Mouse (Mus musculus) small intestine, adult 2 months (tissue): Measurements from ENCODE around the gene Sigirr.

Experiments used
- CTCF ChIP-seq: fragments of 200-500 bp; IDR thresholded peaks from 2 replicates; pipeline ENCODE4 v1.5.1; 2012; ENCODE audit warnings: low read depth, mild to moderate bottlenecking, control low read depth, inconsistent platforms, low read length, moderate library complexity, mixed read lengths; ENCODE audit not compliant: insufficient replicate concordance, insufficient read length; ENCODE audit errors: extremely low read depth
- POLR2A ChIP-seq: fragments of 200-500 bp; IDR thresholded peaks from 2 replicates; pipeline ENCODE4 v1.6.1; 2012; ENCODE audit warnings: low read depth, mild to moderate bottlenecking, control low read depth, inconsistent platforms, low read length, moderate library complexity

GRCm38 (mm10) chr7:141072017-141072745 is 28.2 kb downstream of the Sigirr start:
- TF ChIP-seq CTCF (peak; percentile 74; the same call in 1 of the 2 replicates), POLR2A (no peak)
